Mouse (Mus musculus) lung, postnatal 0 days (tissue): ENCODE results near the gene Rft1. TPM values are rescaled to one million over a fixed set of nuclear protein-coding genes. Genes with fewer than 3 reads are reported as not detected.
A peak's percentile ranks its signal among the peaks of the same experiment; 100 is the strongest.

Experiments
- ATAC-seq: fragments of 200-750 bp; cut with Nextera tagmentation; 2 replicates; pipeline ENCODE4 v1.8.0; 2017; ENCODE audit warnings: moderate library complexity
- DNase-seq: peaks from one replicate; pipeline ENCODE4 v3.0.0-alpha.2; 2016; ENCODE audit warnings: low spot score
- H3K27ac ChIP-seq: fragments of 300-500 bp; sonication (generic); 2 replicates; pipeline ENCODE4 v1.5.1; 2014; ENCODE audit warnings: antibody characterized with exemption, mild to moderate bottlenecking, low read length, mixed read lengths
- H3K27me3 ChIP-seq: fragments of 300-500 bp; sonication (generic); replicated peaks from 2 replicates; pipeline ENCODE4 v1.6.1; 2014; ENCODE audit warnings: low read length, mixed read lengths; ENCODE audit not compliant: insufficient read depth
- H3K36me3 ChIP-seq: fragments of 300-500 bp; sonication (generic); 2 replicates; pipeline ENCODE4 v1.6.1; 2014; ENCODE audit warnings: low read length, mixed read lengths; ENCODE audit not compliant: insufficient read depth
- H3K4me1 ChIP-seq: fragments of 300-500 bp; sonication (generic); 2 replicates; pipeline ENCODE4 v1.6.1; 2014; ENCODE audit warnings: antibody characterized with exemption, low read depth, low read length, mixed read lengths; ENCODE audit not compliant: insufficient read depth
- H3K4me2 ChIP-seq: fragments of 300-500 bp; sonication (generic); replicated peaks from 2 replicates; pipeline ENCODE4 v1.6.1; 2014; ENCODE audit warnings: low read depth, mild to moderate bottlenecking, low read length, moderate library complexity, mixed read lengths
- H3K4me3 ChIP-seq: fragments of 300-500 bp; sonication (generic); 2 replicates; pipeline ENCODE4 v1.5.1; 2014; ENCODE audit warnings: low read depth, low read length
- H3K9ac ChIP-seq: fragments of 300-500 bp; sonication (generic); replicated peaks from 2 replicates; pipeline ENCODE4 v1.6.1; 2014; ENCODE audit warnings: low read depth, mild to moderate bottlenecking
- H3K9me3 ChIP-seq: fragments of 300-500 bp; sonication (generic); 2 replicates; pipeline ENCODE4 v1.6.1; 2016; ENCODE audit warnings: low read length, mixed read lengths
- CTCF ChIP-seq: IDR thresholded peaks from 2 replicates; pipeline ENCODE4 v1.5.1; 2016; ENCODE audit warnings: antibody characterized with exemption, mild to moderate bottlenecking
- EP300 ChIP-seq: IDR thresholded peaks from 2 replicates; pipeline ENCODE4 v1.6.1; 2016; ENCODE audit warnings: antibody characterized with exemption, mild to moderate bottlenecking, control low read depth
- WGBS: fragments of 180-500 bp; shearing (Covaris S2); extraction: QIAGEN DNeasy Blood & Tissue Kit; methylation state at CpG from one replicate; pipeline ENCODE4 v1.1.7; 2014; 5-methylcytosine and 5-hydroxymethylcytosine counted together
- polyA plus RNA-seq: library from polyadenylated mRNA; unstranded; fragments of >200 nt; fragmentation: Nextera tagmentation; extraction: Ambion mirVana; gene quantifications from 2 replicates; pipeline ENCODE4 v1.2.1, GENCODE M21; 2015

The Rft1 gene
- polyA plus RNA-seq, 1 experiment from 2014 or later, result 14.4 TPM

- Histone ChIP-seq H3K27ac (no peak overlapping the region), H3K4me3 (no peak overlapping the region), H3K4me2 (no peak overlapping the region), H3K9me3 (no peaks in the 10 kb centered on the region), H3K9ac (no peak overlapping the region), H3K36me3 (no peaks in the 10 kb centered on the region), H3K4me1 (no peaks in the 10 kb centered on the region), H3K27me3 (no peaks in the 10 kb centered on the region)
- ATAC-seq, result no peak
- no peak for TF ChIP-seq CTCF
- no peak for TF ChIP-seq EP300
- DNase-seq, result no peak
- WGBS, result 95% methylated on average over 2 of the region's 2 CpGs
These were observed 10.1 kb upstream of the Rft1 start for GRCm38 (mm10) chr14:30644026-30644425.

- no peak for TF ChIP-seq EP300
- no peak for TF ChIP-seq CTCF
- Histone ChIP-seq H3K9me3 (no peaks in the 10 kb centered on the region), H3K27ac (no peak overlapping the region), H3K36me3 (no peaks in the 10 kb centered on the region), H3K4me3 (no peak overlapping the region), H3K4me1 (no peaks in the 10 kb centered on the region), H3K9ac (no peak overlapping the region), H3K4me2 (no peak overlapping the region), H3K27me3 (no peaks in the 10 kb centered on the region)
- ATAC-seq (no peak), DNase-seq (no peak)
- WGBS, result 57% methylated on average over 8 of the region's 8 CpGs
These were observed 9.1 kb upstream of the Rft1 start for GRCm38 (mm10) chr14:30645066-30645465.

GRCm38 (mm10) chr14:30646486-30646885 is 7.7 kb upstream of the Rft1 start:
- no peaks in the 10 kb centered on the region for H3K9me3 ChIP-seq
- H3K4me1 ChIP-seq, result no peaks in the 10 kb centered on the region
- no peak overlapping the region for H3K9ac ChIP-seq
- DNase-seq (no peak), ATAC-seq (no peak)
- no peak for TF ChIP-seq CTCF
- H3K4me3 ChIP-seq, result no peak overlapping the region
- H3K36me3 ChIP-seq, result no peaks in the 10 kb centered on the region
- no peak overlapping the region for H3K4me2 ChIP-seq
- no peaks in the 10 kb centered on the region for H3K27me3 ChIP-seq
- H3K27ac ChIP-seq, result no peak overlapping the region
- WGBS, result 54% methylated on average over 1 of the region's 1 CpGs

GRCm38 (mm10) chr14:30648478-30648877 is 5.7 kb upstream of the Rft1 start:
- no peak overlapping the region for H3K4me2 ChIP-seq
- H3K4me1 ChIP-seq, result no peaks in the 10 kb centered on the region
- H3K27me3 ChIP-seq, result no peaks in the 10 kb centered on the region
- H3K36me3 ChIP-seq, result no peaks in the 10 kb centered on the region
- no peak overlapping the region for H3K4me3 ChIP-seq
- DNase-seq (no peak), ATAC-seq (no peak)
- H3K9ac ChIP-seq, result no peak overlapping the region
- WGBS, result 33% methylated on average over 3 of the region's 3 CpGs
- no peak for TF ChIP-seq CTCF
- TF ChIP-seq EP300, result no peak
- no peaks in the 10 kb centered on the region for H3K9me3 ChIP-seq
- no peak overlapping the region for H3K27ac ChIP-seq

GRCm38 (mm10) chr14:30649745-30650144 is 4.4 kb upstream of the Rft1 start:
- no peaks in the 10 kb centered on the region for H3K4me1 ChIP-seq
- 80% methylated on average over 8 of the region's 8 CpGs for WGBS

GRCm38 (mm10) chr14:30650969-30651368 is 3.2 kb upstream of the Rft1 start:
- Histone ChIP-seq H3K27me3 (no peaks in the 10 kb centered on the region), H3K9me3 (no peaks in the 10 kb centered on the region), H3K9ac (no peak overlapping the region), H3K36me3 (no peaks in the 10 kb centered on the region), H3K4me3 (no peak overlapping the region), H3K4me2 (no peak overlapping the region), H3K27ac (0 out of 2 replicates have a peak overlapping the region, but pooled peaks have one; percentile 51), H3K4me1 (peaks cover 3% of the 10 kb centered on the region; the same call in 1 of the 2 replicates)
- ATAC-seq (peak; percentile 94), DNase-seq (peak; percentile 96)
- TF ChIP-seq EP300 (peak; percentile 68), CTCF (peak; percentile 78)
- 4% methylated on average over 4 of the region's 4 CpGs for WGBS

More at GRCm38 (mm10) chr14:30649745-30650144, 4.4 kb upstream of the Rft1 start:
- Histone ChIP-seq H3K27me3 (no peaks in the 10 kb centered on the region), H3K9ac (no peak overlapping the region), H3K4me3 (no peak overlapping the region), H3K36me3 (no peaks in the 10 kb centered on the region), H3K4me2 (no peak overlapping the region), H3K9me3 (no peaks in the 10 kb centered on the region), H3K27ac (no peak overlapping the region)
- DNase-seq (no peak), ATAC-seq (no peak)
- TF ChIP-seq CTCF, result no peak
- TF ChIP-seq EP300, result no peak

- no peaks in the 10 kb centered on the region for H3K9me3 ChIP-seq
- H3K27ac ChIP-seq, result peak overlapping the region; percentile 87
- TF ChIP-seq EP300 (no peak), CTCF (no peak; the same call in 1 of the 2 replicates)
- 38% methylated on average over 4 of the region's 4 CpGs for WGBS
- H3K27me3 ChIP-seq, result no peaks in the 10 kb centered on the region
- H3K4me2 ChIP-seq, result peak overlapping the region; percentile 66
- DNase-seq, result no peak
- H3K9ac ChIP-seq, result peak overlapping the region; percentile 87
- ATAC-seq, result no peak
- peaks cover 3% of the 10 kb centered on the region; the same call in 1 of the 2 replicates for H3K4me1 ChIP-seq
- H3K4me3 ChIP-seq, result peak overlapping the region; percentile 62
- no peaks in the 10 kb centered on the region for H3K36me3 ChIP-seq
These were observed 600 bp downstream of the Rft1 start for GRCm38 (mm10) chr14:30654691-30655228.
